Mouse (Mus musculus): ENCODE measurements around the gene Cd244a. TPM values are rescaled to one million over a fixed set of nuclear protein-coding genes. Genes with fewer than 3 reads are reported as not detected.

Gene Cd244a
- polyA plus RNA-seq, 1 experiment from 2014 or later = not detected

DNA sequence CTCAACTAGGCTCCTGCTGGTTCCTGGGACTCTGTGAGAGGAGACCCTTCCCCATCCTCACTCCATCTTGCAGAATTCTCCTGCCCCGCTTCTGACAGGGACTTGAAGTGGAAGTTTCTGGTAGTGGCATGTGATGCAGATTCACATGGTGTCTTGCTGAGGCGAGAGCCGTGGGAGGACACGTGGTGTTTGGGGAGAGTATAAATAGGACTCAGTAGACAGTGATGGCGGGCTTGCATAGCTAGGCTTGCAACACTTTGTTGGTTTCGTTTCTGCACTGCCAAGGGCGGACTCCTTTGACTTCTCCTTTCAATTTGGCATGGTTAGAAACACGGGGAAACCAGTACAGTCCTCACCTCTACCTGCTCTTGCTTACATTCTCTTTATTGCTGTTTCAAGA is 60.0 kb downstream of the Cd244a start:
- H3K27ac ChIP-seq (replicated peaks; ENCODE audit: low read depth, low read length) = no peak overlapping the region
- no peak for DNase-seq (ENCODE audit: low spot score)
- no peak overlapping the region for H3K9ac ChIP-seq (replicated peaks; ENCODE audit: low read length)
- no peak overlapping the region for H3K4me2 ChIP-seq (ENCODE audit: low read depth, low read length)
- WGBS = 87% methylated on average over 8 of the region's 8 CpGs
- no peaks in the 10 kb centered on the region for H3K36me3 ChIP-seq (replicated peaks; ENCODE audit: control insufficient read depth, insufficient read depth, low read depth, low read length)
- H3K9me3 ChIP-seq (replicated peaks; ENCODE audit: control insufficient read depth, low read length) = no peaks in the 10 kb centered on the region
- ATAC-seq (replicated peaks; ENCODE audit: insufficient number of reproducible peaks, low FRiP score, low TSS enrichment, low read depth) = no peak
- no peaks in the 10 kb centered on the region for H3K27me3 ChIP-seq (ENCODE audit: control insufficient read depth, insufficient read depth, low read length)
- H3K4me3 ChIP-seq (ENCODE audit: low read depth, low read length) = no peak overlapping the region
- H3K4me1 ChIP-seq (ENCODE audit: control insufficient read depth, insufficient read depth, low read length) = no peaks in the 10 kb centered on the region

- no peak overlapping the region for H3K4me2 ChIP-seq (ENCODE audit: low read depth, low read length)
- 87% methylated on average over 3 of the region's 3 CpGs for WGBS
- H3K9ac ChIP-seq (replicated peaks; ENCODE audit: low read length) = no peak overlapping the region
- H3K4me3 ChIP-seq (ENCODE audit: low read depth, low read length) = no peak overlapping the region
- H3K27me3 ChIP-seq (ENCODE audit: control insufficient read depth, insufficient read depth, low read length) = no peaks in the 10 kb centered on the region
- no peak overlapping the region for H3K27ac ChIP-seq (replicated peaks; ENCODE audit: low read depth, low read length)
- no peak for DNase-seq (ENCODE audit: low spot score)
- H3K4me1 ChIP-seq (ENCODE audit: control insufficient read depth, insufficient read depth, low read length) = no peaks in the 10 kb centered on the region
- ATAC-seq (replicated peaks; ENCODE audit: insufficient number of reproducible peaks, low FRiP score, low TSS enrichment, low read depth) = no peak
- no peaks in the 10 kb centered on the region for H3K9me3 ChIP-seq (replicated peaks; ENCODE audit: control insufficient read depth, low read length)
- no peaks in the 10 kb centered on the region for H3K36me3 ChIP-seq (replicated peaks; ENCODE audit: control insufficient read depth, insufficient read depth, low read depth, low read length)
These were observed 60.7 kb downstream of the Cd244a start for GRCm38 (mm10) chr1:171619645-171620044.

DNA sequence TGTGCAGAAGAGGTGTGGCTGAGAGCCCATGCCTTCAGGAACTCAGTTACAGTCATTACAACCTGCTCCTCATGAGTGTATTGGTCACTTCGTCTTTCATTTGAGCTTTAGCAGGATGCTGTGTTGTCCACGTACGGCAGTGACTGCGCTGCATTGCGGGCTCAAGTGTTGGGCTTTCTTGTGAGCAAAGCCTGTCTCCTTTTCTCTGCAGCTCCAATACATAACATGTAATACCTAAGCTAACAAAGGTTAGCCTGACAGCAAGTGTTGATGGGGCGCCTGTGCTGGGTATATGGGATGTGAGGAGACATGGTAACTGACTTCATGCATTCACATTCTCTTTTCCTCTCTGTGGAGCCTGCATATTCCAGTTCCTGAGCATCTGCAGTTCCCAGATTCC is 61.1 kb downstream of the Cd244a start:
- no peaks in the 10 kb centered on the region for H3K36me3 ChIP-seq (replicated peaks; ENCODE audit: control insufficient read depth, insufficient read depth, low read depth, low read length)
- H3K4me3 ChIP-seq (ENCODE audit: low read depth, low read length) = no peak overlapping the region
- WGBS = 86% methylated on average over 6 of the region's 6 CpGs
- no peak for DNase-seq (ENCODE audit: low spot score)
- H3K27ac ChIP-seq (replicated peaks; ENCODE audit: low read depth, low read length) = no peak overlapping the region
- no peak for ATAC-seq (replicated peaks; ENCODE audit: insufficient number of reproducible peaks, low FRiP score, low TSS enrichment, low read depth)
- no peaks in the 10 kb centered on the region for H3K27me3 ChIP-seq (ENCODE audit: control insufficient read depth, insufficient read depth, low read length)
- H3K9me3 ChIP-seq (replicated peaks; ENCODE audit: control insufficient read depth, low read length) = no peaks in the 10 kb centered on the region
- no peak overlapping the region for H3K9ac ChIP-seq (replicated peaks; ENCODE audit: low read length)
- H3K4me2 ChIP-seq (ENCODE audit: low read depth, low read length) = no peak overlapping the region
- no peaks in the 10 kb centered on the region for H3K4me1 ChIP-seq (ENCODE audit: control insufficient read depth, insufficient read depth, low read length)

- Histone ChIP-seq H3K9me3 (replicated peaks; ENCODE audit: control insufficient read depth, low read length) (no peaks in the 10 kb centered on the region), H3K27ac (replicated peaks; ENCODE audit: low read depth, low read length) (no peak overlapping the region), H3K27me3 (ENCODE audit: control insufficient read depth, insufficient read depth, low read length) (no peaks in the 10 kb centered on the region), H3K4me3 (ENCODE audit: low read depth, low read length) (no peak overlapping the region), H3K36me3 (replicated peaks; ENCODE audit: control insufficient read depth, insufficient read depth, low read depth, low read length) (no peaks in the 10 kb centered on the region), H3K4me1 (ENCODE audit: control insufficient read depth, insufficient read depth, low read length) (no peaks in the 10 kb centered on the region), H3K9ac (replicated peaks; ENCODE audit: low read length) (no peak overlapping the region), H3K4me2 (ENCODE audit: low read depth, low read length) (no peak overlapping the region)
- DNase-seq (ENCODE audit: low spot score) = no peak
- 84% methylated on average over 3 of the region's 3 CpGs for whole genome bisulfite sequencing
- no peak for ATAC-seq (replicated peaks; ENCODE audit: insufficient number of reproducible peaks, low FRiP score, low TSS enrichment, low read depth)
These were observed 68.8 kb downstream of the Cd244a start for GRCm38 (mm10) chr1:171627801-171628200.

DNA sequence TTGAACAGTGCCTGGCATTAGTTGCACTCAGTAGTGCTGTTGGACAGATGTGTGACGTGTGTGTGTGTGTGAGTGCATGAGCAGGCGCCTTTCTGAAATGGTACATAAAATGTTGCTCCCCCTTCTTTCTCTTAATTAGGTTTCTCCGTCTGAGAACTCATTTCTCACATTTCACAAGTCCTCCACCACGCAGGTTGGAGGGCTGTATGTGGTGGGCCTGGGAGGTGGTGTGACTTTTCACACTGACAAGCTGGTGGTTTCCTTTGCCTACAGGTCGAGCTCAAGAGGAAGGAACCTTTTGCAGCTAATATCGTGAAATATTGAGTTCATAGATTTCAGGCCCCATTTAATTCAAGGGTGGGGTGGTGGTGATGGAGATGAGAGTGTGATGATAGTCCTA is 70.2 kb downstream of the Cd244a start:
- WGBS = 80% methylated on average over 6 of the region's 6 CpGs
- no peak overlapping the region for H3K27ac ChIP-seq (replicated peaks; ENCODE audit: low read depth, low read length)
- no peak for ATAC-seq (replicated peaks; ENCODE audit: insufficient number of reproducible peaks, low FRiP score, low TSS enrichment, low read depth)

GRCm38 (mm10) chr1:171630041-171630440 is 71.0 kb downstream of the Cd244a start:
- Histone ChIP-seq H3K4me3 (ENCODE audit: low read depth, low read length) (no peak overlapping the region), H3K4me2 (ENCODE audit: low read depth, low read length) (no peak overlapping the region), H3K9me3 (replicated peaks; ENCODE audit: control insufficient read depth, low read length) (no peaks in the 10 kb centered on the region), H3K9ac (replicated peaks; ENCODE audit: low read length) (no peak overlapping the region), H3K4me1 (ENCODE audit: control insufficient read depth, insufficient read depth, low read length) (no peaks in the 10 kb centered on the region), H3K27ac (replicated peaks; ENCODE audit: low read depth, low read length) (no peak overlapping the region), H3K36me3 (replicated peaks; ENCODE audit: control insufficient read depth, insufficient read depth, low read depth, low read length) (no peaks in the 10 kb centered on the region), H3K27me3 (ENCODE audit: control insufficient read depth, insufficient read depth, low read length) (no peaks in the 10 kb centered on the region)
- no peak for DNase-seq (ENCODE audit: low spot score)
- ATAC-seq (replicated peaks; ENCODE audit: insufficient number of reproducible peaks, low FRiP score, low TSS enrichment, low read depth) = no peak
- 86% methylated on average over 7 of the region's 7 CpGs for WGBS

More for the DNA sequence above, 70.2 kb downstream of the Cd244a start:
- H3K4me2 ChIP-seq (ENCODE audit: low read depth, low read length) = no peak overlapping the region
- H3K36me3 ChIP-seq (replicated peaks; ENCODE audit: control insufficient read depth, insufficient read depth, low read depth, low read length) = no peaks in the 10 kb centered on the region
- no peak overlapping the region for H3K9ac ChIP-seq (replicated peaks; ENCODE audit: low read length)
- no peak for DNase-seq (ENCODE audit: low spot score)
- no peaks in the 10 kb centered on the region for H3K4me1 ChIP-seq (ENCODE audit: control insufficient read depth, insufficient read depth, low read length)
- H3K4me3 ChIP-seq (ENCODE audit: low read depth, low read length) = no peak overlapping the region
- H3K9me3 ChIP-seq (replicated peaks; ENCODE audit: control insufficient read depth, low read length) = no peaks in the 10 kb centered on the region
- H3K27me3 ChIP-seq (ENCODE audit: control insufficient read depth, insufficient read depth, low read length) = no peaks in the 10 kb centered on the region

DNA sequence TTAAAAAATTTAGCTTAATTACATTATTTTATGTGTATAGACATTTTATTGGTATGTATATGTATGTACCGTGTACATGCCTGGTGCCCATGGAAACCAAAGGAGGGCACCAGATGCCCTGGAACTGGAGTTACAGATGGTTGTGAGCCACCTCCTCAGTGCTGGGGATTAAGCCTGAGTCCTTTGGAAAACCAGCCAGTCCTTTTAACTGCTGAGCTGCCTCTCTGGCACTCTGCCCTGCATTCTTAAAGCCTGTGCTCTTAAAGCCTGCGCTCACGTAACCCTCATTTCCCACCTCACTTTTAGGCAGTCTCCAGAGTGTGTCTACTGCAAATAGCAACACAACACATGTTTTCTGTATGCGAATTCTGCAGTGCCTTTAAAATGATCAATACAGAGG is 71.9 kb downstream of the Cd244a start:
- Histone ChIP-seq H3K4me2 (ENCODE audit: low read depth, low read length) (no peak overlapping the region), H3K27ac (replicated peaks; ENCODE audit: low read depth, low read length) (no peak overlapping the region), H3K27me3 (ENCODE audit: control insufficient read depth, insufficient read depth, low read length) (no peaks in the 10 kb centered on the region), H3K4me1 (ENCODE audit: control insufficient read depth, insufficient read depth, low read length) (no peaks in the 10 kb centered on the region), H3K9me3 (replicated peaks; ENCODE audit: control insufficient read depth, low read length) (no peaks in the 10 kb centered on the region), H3K36me3 (replicated peaks; ENCODE audit: control insufficient read depth, insufficient read depth, low read depth, low read length) (no peaks in the 10 kb centered on the region), H3K4me3 (ENCODE audit: low read depth, low read length) (no peak overlapping the region), H3K9ac (replicated peaks; ENCODE audit: low read length) (no peak overlapping the region)
- DNase-seq (ENCODE audit: low spot score) (no peak), ATAC-seq (replicated peaks; ENCODE audit: insufficient number of reproducible peaks, low FRiP score, low TSS enrichment, low read depth) (no peak)
- WGBS = 88% methylated on average over 4 of the region's 4 CpGs

DNA sequence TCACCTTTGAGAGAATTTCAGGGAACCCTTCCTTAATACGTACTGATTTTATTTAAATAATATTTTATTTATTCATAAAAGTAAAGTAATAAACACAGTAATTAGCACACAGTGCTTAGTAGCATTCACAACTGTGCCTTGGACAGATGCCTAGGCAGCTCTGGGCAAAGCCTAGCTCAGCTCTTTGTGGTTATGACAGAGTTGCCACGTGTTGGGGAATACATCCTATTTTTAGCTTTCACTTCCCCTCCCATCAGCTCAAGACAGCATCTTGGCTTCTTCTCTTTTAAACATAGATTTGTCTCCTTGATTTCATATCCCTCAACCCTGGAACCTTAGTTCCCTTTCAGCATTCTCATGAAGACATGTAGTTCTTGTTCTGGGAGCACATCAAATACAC is 72.5 kb downstream of the Cd244a start:
- no peaks in the 10 kb centered on the region for H3K4me1 ChIP-seq (ENCODE audit: control insufficient read depth, insufficient read depth, low read length)
- no peak overlapping the region for H3K4me3 ChIP-seq (ENCODE audit: low read depth, low read length)
- no peaks in the 10 kb centered on the region for H3K9me3 ChIP-seq (replicated peaks; ENCODE audit: control insufficient read depth, low read length)
- DNase-seq (ENCODE audit: low spot score) (no peak), ATAC-seq (replicated peaks; ENCODE audit: insufficient number of reproducible peaks, low FRiP score, low TSS enrichment, low read depth) (no peak)
- H3K9ac ChIP-seq (replicated peaks; ENCODE audit: low read length) = no peak overlapping the region
- no peak overlapping the region for H3K4me2 ChIP-seq (ENCODE audit: low read depth, low read length)
- H3K27me3 ChIP-seq (ENCODE audit: control insufficient read depth, insufficient read depth, low read length) = no peaks in the 10 kb centered on the region
- no peaks in the 10 kb centered on the region for H3K36me3 ChIP-seq (replicated peaks; ENCODE audit: control insufficient read depth, insufficient read depth, low read depth, low read length)
- H3K27ac ChIP-seq (replicated peaks; ENCODE audit: low read depth, low read length) = no peak overlapping the region
- WGBS = 81% methylated on average over 2 of the region's 2 CpGs
